In genomic region chr2:84741841-84742450, GRCm38 (mm10) we compare ENCODE assay signal across 8 mouse cellular contexts. TPM values are rescaled to one million over a fixed set of nuclear protein-coding genes. Genes with fewer than 3 reads are reported as not detected.
DNase-seq lines count a peak whose midpoint lies in the region; ATAC-seq lines count a peak whose summit lies in the region.

No protein-coding gene starts in this region.

- ATAC-seq in hindbrain, embryonic 13.5 days (ENCODE audit: low FRiP score), result no peak; the same call in 1 of the 2 replicates
- ATAC-seq in lung, embryonic 16.5 days (ENCODE audit: low read depth), result peak; percentile 2; the same call in 1 of the 2 replicates

- no peaks in the 10 kb centered on the region for H3K9me3 ChIP-seq in hindbrain, embryonic 13.5 days
- H3K9me3 ChIP-seq in lung, embryonic 16.5 days (ENCODE audit: control insufficient read depth, low read length), result no peaks in the 10 kb centered on the region

- H3K9ac ChIP-seq in hindbrain, embryonic 13.5 days, result peak overlapping the region; percentile 95
- H3K9ac ChIP-seq in lung, embryonic 16.5 days (ENCODE audit: low read length), result peak overlapping the region; percentile 98

- peak overlapping the region; percentile 81 for H3K4me3 ChIP-seq in hindbrain, embryonic 13.5 days
- H3K4me3 ChIP-seq in lung, embryonic 16.5 days (ENCODE audit: low read length), result peak overlapping the region; percentile 78

- H3K36me3 ChIP-seq in hindbrain, embryonic 13.5 days, result 0 out of 2 replicates have a peak, but pooled peaks cover 4% of the 10 kb centered on the region
- H3K36me3 ChIP-seq in lung, embryonic 16.5 days (ENCODE audit: control insufficient read depth, insufficient read depth, low read length), result no peaks in the 10 kb centered on the region

- DNase-seq in embryo, embryonic 10 days (ENCODE audit: low spot score), result peak; percentile 18
- no peak for DNase-seq in embryo, embryonic 11 days
- peak; percentile 75 for DNase-seq in ZHBTc4 (ENCODE audit: low read depth, low spot score)
- no peak for DNase-seq in spleen, adult 18-20 months
- no peak for DNase-seq in urinary bladder, adult 2 months (ENCODE audit: low spot score)
- DNase-seq in gastrocnemius, postnatal 14 days, result no peak

- intact Hi-C loops in gastrocnemius, postnatal 14 days (cut with DNase I; ENCODE audit: low total_unique reads), result loop anchor here (5.0 kb wide), 1 partner anchor 55 kb away; the partner anchor contains the start of gene Ube2l6

- 0% methylated on average over 5 of the region's 5 CpGs for WGBS in hindbrain, embryonic 13.5 days
- WGBS in lung, embryonic 16.5 days, result 2% methylated on average over 5 of the region's 5 CpGs

- peak overlapping the region; percentile 91 for H3K4me2 ChIP-seq in hindbrain, embryonic 13.5 days
- peak overlapping the region; percentile 85 for H3K4me2 ChIP-seq in lung, embryonic 16.5 days (ENCODE audit: low read depth, low read length)

- peak overlapping the region; percentile 98 for H3K27ac ChIP-seq in hindbrain, embryonic 13.5 days
- H3K27ac ChIP-seq in lung, embryonic 16.5 days (ENCODE audit: low read length), result peak overlapping the region; percentile 99

- H3K4me1 ChIP-seq in hindbrain, embryonic 13.5 days (replicated peaks), result peaks cover 64% of the 10 kb centered on the region
- H3K4me1 ChIP-seq in lung, embryonic 16.5 days (replicated peaks; ENCODE audit: control insufficient read depth, insufficient read depth, low read length), result peaks cover 51% of the 10 kb centered on the region

- 0 out of 2 replicates have a peak, but pooled peaks cover 3% of the 10 kb centered on the region for H3K27me3 ChIP-seq in hindbrain, embryonic 13.5 days
- no peaks in the 10 kb centered on the region for H3K27me3 ChIP-seq in lung, embryonic 16.5 days (ENCODE audit: control insufficient read depth, insufficient read depth, low read depth, low read length)

RNA-seq across cellular contexts. Expression of gene Gm19426, which starts 1.5 kb away (rescaled TPM):
- 5.2 and 7.0 TPM in 2 replicates for polyA plus RNA-seq in hindbrain, embryonic 13.5 days (2015; fragmentation: Nextera tagmentation; extraction: Ambion mirVana)
- polyA plus RNA-seq in lung, embryonic 16.5 days (2015; fragmentation: Nextera tagmentation; extraction: Ambion mirVana), result 7.1 and 7.4 TPM in 2 replicates
- polyA plus RNA-seq in urinary bladder, adult 2 months (2012; rRNA removed), result 3.1 and 3.2 TPM in 2 replicates
- total RNA-seq in gastrocnemius, postnatal 14 days (2021), result 1 to 10 TPM in 1 of 2 experiments, under 1 TPM in 1; 0.66 to 1.0 TPM

RNA-seq across cellular contexts. Expression of gene Ypel4, which starts 8.1 kb away (rescaled TPM):
- polyA plus RNA-seq in hindbrain, embryonic 13.5 days (2015; fragmentation: Nextera tagmentation; extraction: Ambion mirVana), result 22.2 and 25.4 TPM in 2 replicates
- 5.2 and 6.9 TPM in 2 replicates for polyA plus RNA-seq in lung, embryonic 16.5 days (2015; fragmentation: Nextera tagmentation; extraction: Ambion mirVana)
- polyA plus RNA-seq in urinary bladder, adult 2 months (2012; rRNA removed), result 17.0 and 17.5 TPM in 2 replicates
- 1 to 10 TPM in 1 of 2 experiments, under 1 TPM in 1; 0.73 to 1.0 TPM for total RNA-seq in gastrocnemius, postnatal 14 days (2021)

RNA-seq across cellular contexts. Expression of gene Clp1, which starts 14.8 kb away (rescaled TPM):
- 26.7 and 28.6 TPM in 2 replicates for polyA plus RNA-seq in hindbrain, embryonic 13.5 days (2015; fragmentation: Nextera tagmentation; extraction: Ambion mirVana)
- 28.3 and 28.6 TPM in 2 replicates for polyA plus RNA-seq in lung, embryonic 16.5 days (2015; fragmentation: Nextera tagmentation; extraction: Ambion mirVana)
- polyA plus RNA-seq in urinary bladder, adult 2 months (2012; rRNA removed), result 15.4 and 20.7 TPM in 2 replicates
- total RNA-seq in gastrocnemius, postnatal 14 days (2021), result 1 to 10 TPM; 4.1 to 4.9 TPM

RNA-seq across cellular contexts. Expression of gene Zdhhc5, which starts 27.0 kb away (rescaled TPM):
- 17.2 and 18.5 TPM in 2 replicates for polyA plus RNA-seq in hindbrain, embryonic 13.5 days (2015; fragmentation: Nextera tagmentation; extraction: Ambion mirVana)
- 24.2 and 28.2 TPM in 2 replicates for polyA plus RNA-seq in lung, embryonic 16.5 days (2015; fragmentation: Nextera tagmentation; extraction: Ambion mirVana)
- 41.3 and 46.0 TPM in 2 replicates for polyA plus RNA-seq in urinary bladder, adult 2 months (2012; rRNA removed)
- 10 to 100 TPM; 41.3 to 45.1 TPM for total RNA-seq in gastrocnemius, postnatal 14 days (2021)

RNA-seq across cellular contexts. Expression of gene Serping1, which starts 33.3 kb away (rescaled TPM):
- 34.6 and 39.4 TPM in 2 replicates for polyA plus RNA-seq in hindbrain, embryonic 13.5 days (2015; fragmentation: Nextera tagmentation; extraction: Ambion mirVana)
- 143 and 153 TPM in 2 replicates for polyA plus RNA-seq in lung, embryonic 16.5 days (2015; fragmentation: Nextera tagmentation; extraction: Ambion mirVana)
- 711 and 879 TPM in 2 replicates for polyA plus RNA-seq in urinary bladder, adult 2 months (2012; rRNA removed)
- total RNA-seq in gastrocnemius, postnatal 14 days (2021), result 10 to 100 TPM; 55.0 to 72.1 TPM

Comparison
In these comparisons a context has a peak if more than half of its experiments do, and no peak if none do; other contexts are left out.
1. DNase-seq: peak in embryo, embryonic 10 days (single experiment) and ZHBTc4 (single experiment); none in embryo, embryonic 11 days (single experiment), spleen, adult 18-20 months (0 of 2), urinary bladder, adult 2 months (single experiment) and gastrocnemius, postnatal 14 days (single experiment).